Mouse (Mus musculus): ENCODE data around the gene Ift140. TPM values are rescaled to one million over a fixed set of nuclear protein-coding genes. Genes with fewer than 3 reads are reported as not detected.

The Ift140 gene
- polyA plus RNA-seq (2016; fragmentation: Nextera tagmentation; extraction: Ambion mirVana), result 78.9 and 79.3 TPM in 2 replicates

GRCm38 (mm10) chr17:25015655-25016291 lies at the start of gene Ift140, which contains the start of gene Cramp1l:
Gene Ift140, plus strand, starts transcription at chr17:25016085.
Gene Cramp1l, minus strand, starts transcription at chr17:25015788.
- H3K4me3 ChIP-seq, result peak within 1 kb of the TSS; percentile 96
- H3K9ac ChIP-seq, result peak within 1 kb of the TSS; percentile 99
- peak within 1 kb of the TSS; percentile 98 for H3K4me2 ChIP-seq
- peaks cover 30% of the 10 kb centered on the region for H3K4me1 ChIP-seq
- H3K27me3 ChIP-seq (replicated peaks), result no peaks in the 10 kb centered on the region
- no peaks in the 10 kb centered on the region for H3K9me3 ChIP-seq (replicated peaks)
- peak within 1 kb of the TSS; percentile 94 for H3K27ac ChIP-seq
- ATAC-seq, result peak; percentile 96
- H3K36me3 ChIP-seq, result peaks cover 47% of the 10 kb centered on the region
- under 1% methylated on average over 62 of the region's 62 CpGs for WGBS (ENCODE audit: insufficient replicate concordance)

GRCm38 (mm10) chr17:24987221-24987620 lies 28.7 kb upstream of the Ift140 start:
- Histone ChIP-seq H3K9ac (no peak overlapping the region), H3K4me1 (no peaks in the 10 kb centered on the region), H3K4me2 (no peak overlapping the region), H3K27ac (no peak overlapping the region), H3K27me3 (replicated peaks) (no peaks in the 10 kb centered on the region), H3K9me3 (replicated peaks) (no peaks in the 10 kb centered on the region), H3K36me3 (peaks cover 98% of the 10 kb centered on the region), H3K4me3 (no peak overlapping the region)
- 90% methylated on average over 6 of the region's 6 CpGs for WGBS (ENCODE audit: insufficient replicate concordance)
- no peak for ATAC-seq

- H3K27me3 ChIP-seq (replicated peaks), result no peaks in the 10 kb centered on the region
- H3K9ac ChIP-seq, result no peak overlapping the region
- H3K4me1 ChIP-seq, result no peaks in the 10 kb centered on the region
- H3K36me3 ChIP-seq, result peaks cover 98% of the 10 kb centered on the region
- H3K4me3 ChIP-seq, result no peak overlapping the region
- H3K27ac ChIP-seq, result no peak overlapping the region
- WGBS (ENCODE audit: insufficient replicate concordance), result 88% methylated on average over 6 of the region's 6 CpGs
- no peak overlapping the region for H3K4me2 ChIP-seq
- no peak for ATAC-seq
- H3K9me3 ChIP-seq (replicated peaks), result no peaks in the 10 kb centered on the region
Measured at GRCm38 (mm10) chr17:24994721-24995120, 21.2 kb upstream of the Ift140 start.

- H3K27me3 ChIP-seq (replicated peaks), result no peaks in the 10 kb centered on the region
- H3K27ac ChIP-seq, result no peak overlapping the region
- ATAC-seq, result no peak
- 0 out of 2 replicates have a peak, but pooled peaks cover 4% of the 10 kb centered on the region for H3K9me3 ChIP-seq (replicated peaks)
- no peak overlapping the region for H3K4me2 ChIP-seq
- H3K36me3 ChIP-seq, result peaks cover 95% of the 10 kb centered on the region
- no peaks in the 10 kb centered on the region for H3K4me1 ChIP-seq
- H3K4me3 ChIP-seq, result no peak overlapping the region
- 83% methylated on average over 3 of the region's 3 CpGs for WGBS (ENCODE audit: insufficient replicate concordance)
- no peak overlapping the region for H3K9ac ChIP-seq
Measured at GRCm38 (mm10) chr17:25005102-25005501, 10.8 kb upstream of the Ift140 start.

GRCm38 (mm10) chr17:25007480-25007879 lies 8.4 kb upstream of the Ift140 start:
- no peak overlapping the region for H3K9ac ChIP-seq
- H3K9me3 ChIP-seq (replicated peaks), result 0 out of 2 replicates have a peak, but pooled peaks cover 4% of the 10 kb centered on the region
- no peaks in the 10 kb centered on the region for H3K27me3 ChIP-seq (replicated peaks)
- H3K4me3 ChIP-seq, result no peak overlapping the region
- H3K36me3 ChIP-seq, result peaks cover 95% of the 10 kb centered on the region
- no peak overlapping the region for H3K4me2 ChIP-seq
- peaks cover 5% of the 10 kb centered on the region; the same call in 1 of the 2 replicates for H3K4me1 ChIP-seq
- H3K27ac ChIP-seq, result no peak overlapping the region
- ATAC-seq, result no peak

- H3K4me3 ChIP-seq, result peak overlapping the region; percentile 96
- peaks cover 30% of the 10 kb centered on the region for H3K4me1 ChIP-seq
- ATAC-seq, result no peak
- peak overlapping the region; percentile 99 for H3K9ac ChIP-seq
- under 1% methylated on average over 80 of the region's 81 CpGs for WGBS (ENCODE audit: insufficient replicate concordance)
- H3K9me3 ChIP-seq (replicated peaks), result no peaks in the 10 kb centered on the region
- H3K27ac ChIP-seq, result peak overlapping the region; percentile 90
- H3K36me3 ChIP-seq, result peaks cover 48% of the 10 kb centered on the region
- H3K4me2 ChIP-seq, result peak overlapping the region; percentile 98
- H3K27me3 ChIP-seq (replicated peaks), result no peaks in the 10 kb centered on the region
Measured at GRCm38 (mm10) chr17:25013606-25014501, 2.0 kb upstream of the Ift140 start.

GRCm38 (mm10) chr17:25014841-25015570 lies 879 bp upstream of the Ift140 start:
- no peaks in the 10 kb centered on the region for H3K27me3 ChIP-seq (replicated peaks)
- H3K36me3 ChIP-seq, result peaks cover 48% of the 10 kb centered on the region
- peaks cover 30% of the 10 kb centered on the region for H3K4me1 ChIP-seq
- H3K4me2 ChIP-seq, result peak overlapping the region; percentile 98
- no peak for ATAC-seq
- under 1% methylated on average over 39 of the region's 39 CpGs for WGBS (ENCODE audit: insufficient replicate concordance)
- no peaks in the 10 kb centered on the region for H3K9me3 ChIP-seq (replicated peaks)
- peak overlapping the region; percentile 90 for H3K27ac ChIP-seq
- H3K9ac ChIP-seq, result peak overlapping the region; percentile 99
- peak overlapping the region; percentile 96 for H3K4me3 ChIP-seq

GRCm38 (mm10) chr17:25016292-25017132 lies 627 bp downstream of the Ift140 start:
- H3K4me3 ChIP-seq, result peak overlapping the region; percentile 96
- under 1% methylated on average over 55 of the region's 55 CpGs for WGBS (ENCODE audit: insufficient replicate concordance)
- peaks cover 27% of the 10 kb centered on the region for H3K4me1 ChIP-seq
- H3K9ac ChIP-seq, result peak overlapping the region; percentile 75
- H3K9me3 ChIP-seq (replicated peaks), result no peaks in the 10 kb centered on the region
- peaks cover 40% of the 10 kb centered on the region for H3K36me3 ChIP-seq
- ATAC-seq, result peak; percentile 84
- peak overlapping the region; percentile 94 for H3K27ac ChIP-seq
- peak overlapping the region; percentile 98 for H3K4me2 ChIP-seq
- H3K27me3 ChIP-seq (replicated peaks), result no peaks in the 10 kb centered on the region

- 59% methylated on average over 4 of the region's 4 CpGs for WGBS (ENCODE audit: insufficient replicate concordance)
Measured at GRCm38 (mm10) chr17:25036183-25036582, 20.3 kb downstream of the Ift140 start.

GRCm38 (mm10) chr17:25044879-25045278 lies 29.0 kb downstream of the Ift140 start:
- H3K27ac ChIP-seq, result no peak overlapping the region
- no peak for ATAC-seq
- H3K4me1 ChIP-seq, result peaks cover 5% of the 10 kb centered on the region; the same call in 1 of the 2 replicates
- WGBS (ENCODE audit: insufficient replicate concordance), result 32% methylated on average over 7 of the region's 7 CpGs
- H3K27me3 ChIP-seq (replicated peaks), result no peaks in the 10 kb centered on the region
- H3K4me3 ChIP-seq, result no peak overlapping the region
- no peaks in the 10 kb centered on the region for H3K9me3 ChIP-seq (replicated peaks)
- H3K4me2 ChIP-seq, result no peak overlapping the region
- peaks cover 13% of the 10 kb centered on the region for H3K36me3 ChIP-seq
- H3K9ac ChIP-seq, result no peak overlapping the region

More at GRCm38 (mm10) chr17:25036183-25036582, 20.3 kb downstream of the Ift140 start:
- Histone ChIP-seq H3K27me3 (replicated peaks) (no peaks in the 10 kb centered on the region), H3K36me3 (peaks cover 45% of the 10 kb centered on the region), H3K4me2 (no peak overlapping the region), H3K27ac (no peak overlapping the region), H3K4me3 (no peak overlapping the region), H3K4me1 (no peaks in the 10 kb centered on the region), H3K9ac (no peak overlapping the region), H3K9me3 (replicated peaks) (no peaks in the 10 kb centered on the region)
- no peak for ATAC-seq

GRCm38 (mm10) chr17:25045281-25045680 lies 29.4 kb downstream of the Ift140 start:
- H3K4me3 ChIP-seq, result no peak overlapping the region
- WGBS (ENCODE audit: insufficient replicate concordance), result 70% methylated on average over 4 of the region's 4 CpGs
- no peak overlapping the region for H3K27ac ChIP-seq
- H3K4me2 ChIP-seq, result no peak overlapping the region
- no peaks in the 10 kb centered on the region for H3K9me3 ChIP-seq (replicated peaks)
- H3K27me3 ChIP-seq (replicated peaks), result no peaks in the 10 kb centered on the region
- H3K4me1 ChIP-seq, result peaks cover 5% of the 10 kb centered on the region; the same call in 1 of the 2 replicates
- H3K36me3 ChIP-seq, result peaks cover 17% of the 10 kb centered on the region
- H3K9ac ChIP-seq, result no peak overlapping the region
- no peak for ATAC-seq
